Mouse (Mus musculus) left cerebral cortex, adult 18-20 months (tissue): ENCODE measurements around the gene Mrvi1. TPM values are rescaled to one million over a fixed set of nuclear protein-coding genes. Genes with fewer than 3 reads are reported as not detected.

Experiments used
- DNase-seq, 2 experiments: peaks; one replicate each; pipeline ENCODE4 v3.0.0; 2021 to 2022; ENCODE audit warnings: low spot score in 2 of 2, mixed read lengths in 1 of 2
- total RNA-seq, 2 experiments: library from RNA; stranded (reverse); gene quantifications; 2 replicates each; pipeline ENCODE4 v1.2.3; 2021

The Mrvi1 gene
- total RNA-seq, 2 experiments from 2014 or later, result 2.7 to 3.3 TPM

DNA sequence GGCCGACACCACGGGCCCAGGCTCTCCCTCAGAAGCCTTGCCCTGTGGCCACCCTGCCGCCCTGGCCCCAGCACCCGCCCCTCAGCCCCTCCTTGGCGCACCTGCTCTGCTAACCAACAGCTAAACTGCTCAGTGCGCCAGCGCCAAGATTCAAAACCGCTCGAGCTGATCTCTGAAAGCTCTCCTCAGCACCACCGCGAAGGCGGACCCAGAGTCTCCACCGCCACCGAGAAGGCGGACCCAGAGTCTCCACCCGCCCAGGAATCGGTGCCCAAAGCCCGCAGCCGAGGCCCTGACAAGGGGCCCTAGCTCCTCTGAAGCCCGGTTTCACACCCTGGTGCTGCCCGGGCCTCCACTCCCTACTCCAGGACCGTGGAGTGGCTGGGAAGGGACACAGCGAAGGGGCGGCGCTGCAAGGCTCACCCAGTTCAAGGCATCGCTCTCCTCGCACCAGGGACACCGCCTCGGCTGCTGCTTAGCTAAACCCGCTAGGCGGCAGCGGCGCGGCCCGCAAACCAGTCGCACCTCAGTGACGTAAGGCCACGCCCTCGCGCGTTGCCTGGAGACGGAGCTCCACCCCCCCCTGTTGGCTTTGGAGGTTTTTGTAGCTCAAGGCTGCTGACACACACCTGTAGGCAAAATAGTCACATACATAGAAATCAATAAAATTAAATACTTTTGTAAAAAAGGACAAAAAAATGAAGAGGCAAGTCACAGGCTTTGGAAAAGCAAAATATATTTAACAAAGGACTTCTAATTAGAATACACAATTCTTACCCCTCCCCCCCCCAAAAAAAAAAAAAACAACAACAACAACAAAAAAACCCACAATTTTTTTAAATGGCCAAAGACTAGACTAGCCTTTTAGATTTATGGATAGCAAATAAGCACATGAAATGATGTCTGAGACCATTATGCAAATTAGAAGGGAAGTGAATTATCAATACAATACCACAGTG lies 138.1 kb downstream of the Mrvi1 start, which contains the start of gene Rnf141:
Gene Rnf141 (minus strand): TSS at position 542 of the 959 bp plus-strand sequence.
- DNase-seq, result peak; percentile 93 to 94

GRCm38 (mm10) chr7:110840332-110840731 lies 141.9 kb downstream of the Mrvi1 start:
- no peak for DNase-seq

DNA sequence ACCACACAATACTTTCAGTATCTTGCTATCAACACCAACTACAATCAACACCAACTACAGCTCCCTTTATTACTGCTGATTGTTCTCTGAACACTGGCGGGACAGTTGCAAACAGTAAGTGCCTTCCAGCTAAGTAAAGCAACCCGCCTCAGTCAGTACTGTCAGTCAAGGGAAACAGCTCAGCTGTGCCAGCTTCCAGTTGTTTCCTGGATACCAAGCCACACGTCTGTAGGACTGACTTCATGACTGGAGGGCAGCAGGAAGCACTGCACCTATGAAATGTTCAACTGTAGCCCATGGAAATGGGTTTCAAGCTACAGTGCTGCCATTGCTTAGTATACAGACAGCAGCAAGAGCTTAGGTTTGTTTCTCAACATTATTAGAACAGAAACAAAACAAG lies 147.7 kb downstream of the Mrvi1 start:
- DNase-seq, result no peak

DNA sequence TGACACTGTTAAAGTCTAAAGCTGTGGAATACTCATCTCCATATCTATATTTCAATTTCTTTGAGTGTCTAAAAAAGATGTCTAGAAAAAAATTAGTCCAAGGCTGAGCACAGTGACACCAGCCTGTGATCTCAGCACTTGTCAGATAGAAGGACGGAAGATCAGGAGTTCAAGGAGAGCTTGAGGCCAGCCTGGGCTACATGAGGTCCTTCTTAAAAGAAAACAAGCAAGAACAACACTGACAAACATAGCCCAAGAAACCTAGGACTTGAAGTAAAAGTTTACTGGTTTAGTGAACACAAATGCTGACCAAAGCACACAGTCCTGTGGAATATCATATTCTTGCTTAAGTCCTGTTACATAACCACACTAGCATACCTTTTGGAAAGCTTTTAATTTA lies 148.2 kb downstream of the Mrvi1 start:
- no peak for DNase-seq

DNA sequence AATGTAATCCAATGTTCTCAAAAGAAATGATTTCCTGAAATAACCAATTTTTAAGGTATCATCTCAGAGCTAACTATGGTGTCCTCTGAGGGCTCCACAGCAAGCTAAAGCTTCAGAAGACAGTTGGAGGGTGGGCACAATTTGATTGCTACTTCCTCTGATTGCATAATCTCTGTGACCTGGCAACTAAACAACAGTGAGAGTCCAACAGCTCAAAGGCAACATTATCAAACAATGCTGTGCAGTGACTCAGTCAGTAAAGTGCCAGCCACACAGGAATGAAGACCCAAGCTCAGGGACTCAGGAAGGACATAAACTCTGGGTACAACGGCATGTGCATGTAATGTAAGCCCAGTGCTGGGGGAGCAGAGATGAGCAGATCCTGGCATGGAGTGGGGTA lies 149.2 kb downstream of the Mrvi1 start:
- DNase-seq, result no peak

GRCm38 (mm10) chr7:110823995-110824953 lies 158.0 kb downstream of the Mrvi1 start:
- DNase-seq, result no peak

- DNase-seq, result no peak
Measured at GRCm38 (mm10) chr7:110823593-110823992, 158.7 kb downstream of the Mrvi1 start.

GRCm38 (mm10) chr7:110823076-110823475 lies 159.2 kb downstream of the Mrvi1 start:
- no peak for DNase-seq

DNA sequence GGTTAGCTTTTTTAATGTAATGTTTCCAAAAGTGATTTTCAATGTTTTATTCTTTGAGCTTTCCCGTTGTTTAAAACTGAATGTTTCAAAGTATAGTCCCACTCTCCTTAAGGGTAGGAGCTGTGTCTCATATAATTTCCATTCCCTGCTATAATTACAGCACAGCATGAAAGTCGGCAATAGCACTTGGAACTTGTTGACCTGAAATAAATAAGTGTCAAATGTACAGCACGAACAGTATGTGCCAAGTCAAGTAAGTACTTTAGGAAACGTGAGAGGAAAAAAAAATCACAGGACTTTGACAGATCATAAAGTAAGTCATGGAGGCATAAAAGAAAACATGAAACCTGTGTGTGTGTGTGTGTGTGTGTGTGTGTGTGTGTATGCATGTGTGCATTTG lies 160.2 kb downstream of the Mrvi1 start:
- DNase-seq, result no peak

- DNase-seq, result peak; percentile 61 to 68
Measured at GRCm38 (mm10) chr7:110821653-110822052, 160.6 kb downstream of the Mrvi1 start.

- DNase-seq, result no peak
Measured at GRCm38 (mm10) chr7:110821068-110821467, 161.2 kb downstream of the Mrvi1 start.

DNA sequence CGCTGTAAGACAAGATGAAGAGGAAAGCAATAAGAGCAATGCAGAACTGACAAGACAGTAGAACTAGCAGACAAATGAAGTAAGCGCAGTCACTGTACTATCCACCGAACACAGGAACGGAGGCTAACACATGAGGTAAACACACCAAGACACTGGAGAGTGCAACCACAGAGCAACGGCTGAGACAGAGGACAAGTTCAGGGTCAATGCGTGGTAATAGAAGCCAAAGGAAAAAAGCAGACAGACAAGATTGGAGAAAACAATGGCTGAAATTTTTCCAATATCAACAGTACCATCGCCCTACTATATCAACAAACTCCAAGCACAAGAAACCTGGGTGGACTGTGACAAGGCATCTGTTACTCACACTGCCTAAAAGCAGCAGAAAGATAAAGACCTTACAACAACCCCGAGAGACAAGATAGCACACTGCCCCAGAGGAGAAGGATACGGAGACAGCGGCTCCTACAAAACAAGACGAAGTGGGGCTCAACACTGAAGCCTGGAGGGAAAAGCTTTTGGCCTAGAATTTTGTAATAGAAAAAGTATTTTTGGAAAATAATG lies 163.4 kb downstream of the Mrvi1 start:
- DNase-seq, result no peak

Other genes starting within 250 kb of the Mrvi1 start
- gene Ampd3, start 214.3 kb downstream of the Mrvi1 start, total RNA-seq, result 10 to 100 TPM; 21.3 to 23.5 TPM
- 10 to 100 TPM; 76.2 to 85.0 TPM for gene Rnf141, start 138.0 kb downstream of the Mrvi1 start, total RNA-seq
- 1 to 10 TPM; 1.5 to 1.6 TPM for gene Lyve1, start 119.2 kb downstream of the Mrvi1 start, total RNA-seq
- gene Ctr9, start 46.5 kb upstream of the Mrvi1 start, total RNA-seq, result 10 to 100 TPM; 37.1 to 39.5 TPM
- gene Eif4g2, start 100.6 kb upstream of the Mrvi1 start, total RNA-seq, result 100 to 1,000 TPM; 615 to 634 TPM